Mouse (Mus musculus) bone marrow macrophage, adult 2 months (primary cell): ENCODE data around the gene Tia1.

Experiments
- CTCF ChIP-seq: IDR thresholded peaks from 2 replicates; pipeline ENCODE4 v1.5.1; 2012; ENCODE audit warnings: low read depth, mild to moderate bottlenecking, low read length, moderate library complexity
- POLR2A ChIP-seq: IDR thresholded peaks from 2 replicates; pipeline ENCODE4 v1.6.1; 2012; ENCODE audit warnings: mild to moderate bottlenecking, low read depth, low read length, borderline replicate concordance

DNA sequence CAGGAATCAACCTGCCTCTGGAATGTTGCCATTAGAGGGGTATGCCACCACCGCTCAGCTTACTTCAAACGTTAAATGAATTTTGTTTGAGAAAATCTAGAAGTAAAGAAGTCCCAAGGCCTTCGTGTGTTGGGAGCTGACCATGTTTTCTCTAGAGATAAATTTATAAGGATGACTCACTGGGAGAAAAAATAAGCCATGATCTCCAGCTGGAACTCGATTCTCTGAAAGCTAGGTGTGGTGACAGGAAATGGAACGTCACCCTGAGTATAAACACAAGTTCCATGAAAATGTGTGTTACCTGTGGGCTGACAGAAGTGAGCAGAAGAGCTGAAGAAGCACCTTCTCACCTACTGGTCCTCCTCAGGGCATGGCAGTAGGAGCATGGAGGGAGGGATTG lies 72.9 kb downstream of the Tia1 start:
- no peak for TF ChIP-seq CTCF
- no peak for TF ChIP-seq POLR2A
